Mouse (Mus musculus) liver, embryonic 14.5 days (tissue): ENCODE measurements at regions not wholly inside any gene's neighbourhood (a gene's known extent, or its start where the extent isn't known, plus 50 kb on each side); places are given as distances from the start of the nearest gene placed in this dataset.

Experiments
- CTCF ChIP-seq: IDR thresholded peaks from 2 replicates; pipeline ENCODE4 v1.5.1; 2016; ENCODE audit warnings: antibody characterized with exemption, low read depth, control low read depth
- EP300 ChIP-seq: IDR thresholded peaks from 2 replicates; pipeline ENCODE4 v1.6.1; 2016; ENCODE audit warnings: antibody characterized with exemption, low read depth

DNA sequence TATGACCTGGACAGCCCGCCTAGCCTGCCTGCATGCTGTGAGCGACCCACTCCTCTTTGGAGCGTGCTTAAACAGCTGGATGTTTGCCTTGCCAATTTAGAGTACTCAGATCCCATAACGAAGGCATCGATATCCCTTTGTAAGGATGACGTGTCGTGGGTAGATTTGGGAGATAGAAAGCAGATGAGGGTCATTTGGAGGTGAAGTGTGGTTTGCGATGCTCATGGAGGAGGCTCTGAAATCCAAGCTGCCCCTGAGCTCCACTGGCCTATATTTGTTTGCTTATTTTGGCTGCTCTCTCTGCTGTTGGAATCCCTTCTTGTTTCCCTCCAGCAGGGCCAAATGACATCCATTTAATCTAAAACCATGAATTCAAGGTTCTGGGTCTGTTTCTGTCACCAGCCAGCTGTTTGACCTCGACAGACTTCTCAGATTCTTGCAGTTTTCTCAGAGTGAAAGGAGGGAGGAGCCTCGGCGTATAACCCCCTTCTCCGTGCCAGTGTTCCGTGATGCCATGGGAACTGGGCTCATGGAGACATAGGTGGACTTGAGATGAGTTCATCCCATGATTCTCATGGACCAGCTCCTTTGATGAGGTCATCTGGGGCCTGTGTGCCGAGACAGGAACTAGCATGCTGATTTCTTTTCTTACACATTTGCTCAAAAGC, 144.7 kb upstream of the Mki67 start:
- TF ChIP-seq CTCF, result no peak
- no peak for TF ChIP-seq EP300
